Mouse (Mus musculus) CH12.LX (cell line): ENCODE data around the gene Tmco3.

Experiments used
- CTCF ChIP-seq, 2 experiments: IDR thresholded peaks in 1 of 2; conservative IDR thresholded peaks in 1 of 2; 2 replicates each; pipeline ENCODE4 v1.5.1; 2011 to 2012; ENCODE audit warnings: low read depth in 2 of 2, low read length in 2 of 2, improper control_type of control experiment in 1 of 2, inconsistent platforms in 1 of 2, mild to moderate bottlenecking in 1 of 2, moderate library complexity in 1 of 2
- ELF1 ChIP-seq: IDR thresholded peaks from 2 replicates; pipeline ENCODE4 v1.6.1; 2014; ENCODE audit warnings: low read depth, mild to moderate bottlenecking, inconsistent platforms, low read length, improper control_type of control experiment
- EP300 ChIP-seq: IDR thresholded peaks from 2 replicates; pipeline ENCODE4 v1.6.1; 2011; ENCODE audit warnings: low read length, improper control_type of control experiment
- ETS1 ChIP-seq: conservative IDR thresholded peaks from 2 replicates; pipeline ENCODE4 v1.6.1; 2012; ENCODE audit warnings: low read depth, mild to moderate bottlenecking, inconsistent platforms, low read length, improper control_type of control experiment, moderate library complexity
- GABPA ChIP-seq: IDR thresholded peaks from 2 replicates; pipeline ENCODE4 v1.6.1; 2012; ENCODE audit warnings: low read depth, low read length, improper control_type of control experiment, inconsistent platforms; ENCODE audit not compliant: insufficient replicate concordance
- KAT2A ChIP-seq: IDR thresholded peaks from 2 replicates; pipeline ENCODE4 v1.6.1; 2012; ENCODE audit warnings: low read length, improper control_type of control experiment, inconsistent platforms; ENCODE audit not compliant: insufficient replicate concordance
- MYC ChIP-seq: IDR thresholded peaks from 2 replicates; pipeline ENCODE4 v1.6.1; 2011; ENCODE audit warnings: low read depth, mild to moderate bottlenecking, improper control_type of control experiment, low read length
- NELFE ChIP-seq: IDR thresholded peaks from 2 replicates; pipeline ENCODE4 v1.6.1; 2011; ENCODE audit warnings: low read depth, low read length, improper control_type of control experiment
- PAX5 ChIP-seq: IDR thresholded peaks from 2 replicates; pipeline ENCODE4 v1.6.1; 2012; ENCODE audit warnings: low read length, inconsistent platforms, mixed read lengths
- POLR2A ChIP-seq: IDR thresholded peaks from 2 replicates; pipeline ENCODE4 v1.6.1; 2011; ENCODE audit warnings: low read depth, mild to moderate bottlenecking, improper control_type of control experiment, low read length
- USF1 ChIP-seq: IDR thresholded peaks from 2 replicates; pipeline ENCODE4 v1.6.1; 2014; ENCODE audit warnings: low read depth, mild to moderate bottlenecking, inconsistent platforms, low read length, improper control_type of control experiment
- USF2 ChIP-seq: conservative IDR thresholded peaks from 2 replicates; pipeline ENCODE4 v1.6.1; 2011; ENCODE audit warnings: low read depth, low read length, improper control_type of control experiment
- ZNF384 ChIP-seq: IDR thresholded peaks from 2 replicates; pipeline ENCODE4 v1.6.1; 2012; ENCODE audit warnings: low read depth, low read length, improper control_type of control experiment, inconsistent platforms

- TF ChIP-seq PAX5 (no peak), USF2 (no peak), POLR2A (no peak), MYC (peak; percentile 53; the same call in 1 of the 2 replicates), CTCF (conservative IDR thresholded peaks at IDR 0.05 in 1 of 2, IDR thresholded peaks at IDR 0.05 in 1 of 2; ENCODE audit: low read depth in 2 of 2, low read length in 2 of 2) (no peak), KAT2A (no peak), GABPA (no peak), NELFE (no peak), EP300 (peak; percentile 94), ETS1 (peak; percentile 81), ZNF384 (no peak), ELF1 (peak; percentile 61), USF1 (no peak)
Measured at GRCm38 (mm10) chr8:13293677-13294470, 5.9 kb downstream of the Tmco3 start.
